Mouse (Mus musculus) lung, adult 2 months (tissue): ENCODE data around the gene Xntrpc. TPM values are rescaled to one million over a fixed set of nuclear protein-coding genes. Genes with fewer than 3 reads are reported as not detected.

Experiments
- DNase-seq: peaks from one replicate; pipeline ENCODE4 v3.0.0; 2022
- H3K4me1 ChIP-seq: fragments of 200-500 bp; 2 replicates; pipeline ENCODE4 v1.6.1; 2011; ENCODE audit warnings: low read length; ENCODE audit not compliant: control insufficient read depth, insufficient read depth
- H3K4me3 ChIP-seq: fragments of 200-500 bp; replicated peaks from 2 replicates; pipeline ENCODE3; 2011; ENCODE audit warnings: low read depth, mild to moderate bottlenecking, control low read depth, low read length; ENCODE audit errors: extremely low read depth
- CTCF ChIP-seq: fragments of 200-500 bp; IDR thresholded peaks from 2 replicates; pipeline ENCODE4 v1.5.1; 2011; ENCODE audit warnings: mild to moderate bottlenecking, low read length, control low read depth; ENCODE audit not compliant: insufficient read depth
- POLR2A ChIP-seq: fragments of 200-500 bp; IDR thresholded peaks from 2 replicates; pipeline ENCODE4 v1.6.1; 2011; ENCODE audit warnings: low read depth, mild to moderate bottlenecking, control low read depth, low read length, borderline replicate concordance; ENCODE audit errors: extremely low read depth
- WGBS: fragments of 180-500 bp; shearing (Covaris S2); methylation state at CpG from one replicate; pipeline ENCODE4 v1.1.7; 2018; 5-methylcytosine and 5-hydroxymethylcytosine counted together
- polyA plus RNA-seq: library from polyadenylated mRNA; depleted of rRNA; stranded (reverse); fragments of >200 nt; gene quantifications from 2 replicates; pipeline ENCODE4 v1.2.3, GENCODE M21; 2012

The Xntrpc gene
- polyA plus RNA-seq, 1 experiment, result 3.0 TPM

GRCm38 (mm10) chr7:102101487-102101886 is 36.0 kb downstream of the Xntrpc start, which contains the start of gene Art1:
TSS of gene Art1 (plus strand) at chr7:102101743.
- WGBS, result 82% methylated on average over 5 of the region's 5 CpGs
- Histone ChIP-seq H3K4me1 (peaks cover 2% of the 10 kb centered on the region; the same call in 1 of the 2 replicates), H3K4me3 (no peak within 1 kb of the TSS)
- DNase-seq, result no peak
- TF ChIP-seq POLR2A (no peak), CTCF (no peak)

GRCm38 (mm10) chr7:102102241-102102640 is 36.7 kb downstream of the Xntrpc start:
- DNase-seq, result no peak
- WGBS, result 58% methylated on average over 8 of the region's 8 CpGs

GRCm38 (mm10) chr7:102102696-102103095 is 37.2 kb downstream of the Xntrpc start:
- DNase-seq, result no peak
- WGBS, result 60% methylated on average over 6 of the region's 6 CpGs
- H3K4me1 ChIP-seq, result peaks cover 2% of the 10 kb centered on the region; the same call in 1 of the 2 replicates
- TF ChIP-seq POLR2A (no peak), CTCF (no peak)
- H3K4me3 ChIP-seq, result no peak overlapping the region

More at GRCm38 (mm10) chr7:102102241-102102640, 36.7 kb downstream of the Xntrpc start:
- Histone ChIP-seq H3K4me1 (peaks cover 2% of the 10 kb centered on the region; the same call in 1 of the 2 replicates), H3K4me3 (no peak overlapping the region)
- TF ChIP-seq POLR2A (no peak), CTCF (no peak)

GRCm38 (mm10) chr7:102103555-102103954 is 38.0 kb downstream of the Xntrpc start:
- Histone ChIP-seq H3K4me1 (peaks cover 2% of the 10 kb centered on the region; the same call in 1 of the 2 replicates), H3K4me3 (no peak overlapping the region)
- 73% methylated on average over 2 of the region's 2 CpGs for WGBS
- TF ChIP-seq CTCF (no peak), POLR2A (no peak)
- no peak for DNase-seq

DNA sequence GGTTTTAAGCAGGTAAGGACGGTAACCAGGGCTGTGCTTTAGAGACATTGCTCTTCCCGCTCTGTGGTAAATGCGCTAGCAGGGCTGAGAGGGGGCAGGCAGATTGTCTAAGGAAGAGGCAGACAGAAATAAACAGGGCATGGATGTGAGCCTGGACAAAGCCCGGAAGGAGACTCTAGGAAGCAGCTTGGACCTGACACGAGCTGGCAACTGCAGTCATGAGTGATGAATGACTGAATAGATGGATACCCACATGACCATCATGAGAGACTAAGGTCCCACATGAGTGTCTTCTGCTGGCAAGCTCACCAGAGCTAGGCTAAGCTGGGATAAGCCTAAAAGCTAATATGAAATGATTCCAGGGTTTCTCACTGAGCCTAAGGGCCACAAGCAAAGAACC is 38.6 kb downstream of the Xntrpc start:
- Histone ChIP-seq H3K4me1 (peaks cover 2% of the 10 kb centered on the region; the same call in 1 of the 2 replicates), H3K4me3 (no peak overlapping the region)
- TF ChIP-seq POLR2A, result no peak
- no peak for TF ChIP-seq CTCF
- 53% methylated on average over 5 of the region's 5 CpGs for WGBS
- DNase-seq, result no peak

DNA sequence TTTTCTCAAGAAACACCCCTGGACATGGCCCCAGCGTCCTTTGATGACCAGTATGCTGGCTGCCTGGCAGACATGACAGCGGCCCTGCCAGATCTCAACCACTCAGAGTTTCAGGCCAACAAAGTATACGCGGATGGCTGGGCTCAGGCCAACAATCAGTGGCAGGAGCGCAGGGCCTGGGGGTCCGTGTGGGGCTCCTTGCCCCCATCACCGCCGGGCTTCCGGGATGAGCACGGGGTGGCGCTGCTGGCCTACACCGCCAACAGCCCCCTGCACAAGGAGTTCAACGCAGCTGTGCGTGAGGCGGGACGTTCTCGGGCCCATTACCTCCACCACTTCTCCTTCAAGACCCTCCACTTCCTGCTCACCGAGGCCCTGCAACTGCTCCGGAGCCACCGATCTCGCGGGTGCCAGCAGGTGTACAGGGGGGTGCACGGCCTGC is 41.2 kb downstream of the Xntrpc start:
- no peak overlapping the region for H3K4me3 ChIP-seq
- WGBS, result 35% methylated on average over 23 of the region's 23 CpGs

DNA sequence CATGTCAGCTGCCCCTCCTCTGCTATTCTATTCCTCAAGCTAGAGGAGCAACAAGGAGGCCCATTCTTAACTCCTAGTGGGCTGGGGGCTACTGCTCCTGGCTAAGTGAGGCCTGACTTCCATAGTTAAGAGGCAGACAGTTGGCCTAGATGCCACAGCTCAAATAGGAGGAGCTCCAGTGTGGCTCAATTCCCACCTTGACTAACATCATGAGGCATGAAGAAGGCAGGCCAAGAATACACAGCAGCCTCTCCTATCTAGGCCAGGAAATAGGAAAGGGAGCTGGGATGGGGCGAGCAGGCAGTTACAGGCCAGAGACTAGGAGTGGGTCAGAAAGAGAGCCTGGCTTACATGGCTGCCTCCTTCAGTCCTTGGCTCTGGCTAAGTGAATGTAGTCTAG is 42.7 kb downstream of the Xntrpc start:
- no peaks in the 10 kb centered on the region for H3K4me1 ChIP-seq
- H3K4me3 ChIP-seq, result no peak overlapping the region
- 63% methylated on average over 1 of the region's 1 CpGs for WGBS
- no peak for DNase-seq
- TF ChIP-seq POLR2A (no peak), CTCF (no peak)

More for the DNA sequence above, 41.2 kb downstream of the Xntrpc start:
- no peaks in the 10 kb centered on the region for H3K4me1 ChIP-seq
- TF ChIP-seq CTCF (no peak), POLR2A (no peak)
- DNase-seq, result no peak

DNA sequence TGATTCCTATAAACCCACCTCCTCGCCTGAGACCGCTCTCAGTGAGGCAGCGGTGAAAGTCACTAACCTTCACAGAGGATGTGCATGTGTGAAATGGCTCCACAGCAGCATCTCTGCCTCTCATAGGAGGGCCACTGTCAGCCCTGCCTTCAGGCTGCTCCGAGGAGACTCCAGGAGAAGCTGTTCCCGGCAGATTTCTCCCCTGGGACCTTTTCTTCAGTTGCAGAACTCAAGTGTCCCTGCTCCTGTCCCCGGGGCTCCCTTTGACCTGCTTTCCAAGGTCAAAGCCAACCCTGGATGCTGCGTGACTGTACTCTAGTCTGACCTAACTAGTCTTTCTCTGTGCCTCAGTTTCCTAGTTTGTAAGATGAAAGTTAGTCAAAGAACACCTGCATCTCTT is 43.7 kb downstream of the Xntrpc start, which contains the start of gene Art5:
TSS of gene Art5 (minus strand) at position 319 of the 400 bp plus-strand sequence.
- 75% methylated on average over 7 of the region's 7 CpGs for WGBS
- DNase-seq, result no peak
- Histone ChIP-seq H3K4me1 (no peaks in the 10 kb centered on the region), H3K4me3 (no peak within 1 kb of the TSS)
- TF ChIP-seq POLR2A (no peak), CTCF (no peak)

DNA sequence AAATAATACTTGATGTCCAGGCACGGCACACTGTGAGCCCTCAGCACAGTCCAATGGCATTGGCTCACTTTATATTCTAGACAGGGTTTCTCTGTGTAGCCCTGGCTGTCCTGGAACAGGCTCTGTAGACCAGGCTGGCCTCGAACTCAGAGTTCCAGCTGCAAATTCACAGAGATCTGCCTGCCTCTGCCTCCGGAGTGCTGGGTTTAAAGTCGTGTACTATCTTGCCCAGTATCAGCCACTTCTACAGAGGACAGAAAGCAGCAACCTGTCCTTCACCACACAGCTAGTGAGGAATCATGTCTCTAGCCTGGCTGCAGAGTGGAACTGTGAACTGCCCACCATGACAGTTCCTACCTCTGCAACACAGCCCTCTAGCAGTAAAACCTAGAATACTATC is 44.2 kb downstream of the Xntrpc start:
- 80% methylated on average over 4 of the region's 4 CpGs for WGBS
- DNase-seq, result no peak
- TF ChIP-seq POLR2A (no peak), CTCF (no peak)

GRCm38 (mm10) chr7:102113151-102113729 is 47.7 kb downstream of the Xntrpc start:
- no peak for DNase-seq
- Histone ChIP-seq H3K4me3 (no peak overlapping the region), H3K4me1 (no peaks in the 10 kb centered on the region)
- TF ChIP-seq CTCF (no peak), POLR2A (no peak)
- WGBS, result 77% methylated on average over 45 of the region's 45 CpGs

More for the DNA sequence above, 44.2 kb downstream of the Xntrpc start:
- Histone ChIP-seq H3K4me1 (no peaks in the 10 kb centered on the region), H3K4me3 (no peak overlapping the region)
